Mouse (Mus musculus) cerebellum, adult (tissue): ENCODE measurements at regions not wholly inside any gene's neighbourhood (a gene's known extent, or its start where the extent isn't known, plus 50 kb on each side); places are given as distances from the start of the nearest gene placed in this dataset.
"Not testable (repeated sequence)": the region's sequence is repeated elsewhere in the genome, so short reads cannot be mapped to it uniquely, and the experiment has no call there.

Experiments
- ATAC-seq: cut with Nextera tagmentation; 2 replicates; pipeline ENCODE4 v1.9.2; 2017; ENCODE audit warnings: mild to moderate bottlenecking, moderate library complexity, mixed read lengths; ENCODE audit not compliant: insufficient number of reproducible peaks, low FRiP score, low TSS enrichment

DNA sequence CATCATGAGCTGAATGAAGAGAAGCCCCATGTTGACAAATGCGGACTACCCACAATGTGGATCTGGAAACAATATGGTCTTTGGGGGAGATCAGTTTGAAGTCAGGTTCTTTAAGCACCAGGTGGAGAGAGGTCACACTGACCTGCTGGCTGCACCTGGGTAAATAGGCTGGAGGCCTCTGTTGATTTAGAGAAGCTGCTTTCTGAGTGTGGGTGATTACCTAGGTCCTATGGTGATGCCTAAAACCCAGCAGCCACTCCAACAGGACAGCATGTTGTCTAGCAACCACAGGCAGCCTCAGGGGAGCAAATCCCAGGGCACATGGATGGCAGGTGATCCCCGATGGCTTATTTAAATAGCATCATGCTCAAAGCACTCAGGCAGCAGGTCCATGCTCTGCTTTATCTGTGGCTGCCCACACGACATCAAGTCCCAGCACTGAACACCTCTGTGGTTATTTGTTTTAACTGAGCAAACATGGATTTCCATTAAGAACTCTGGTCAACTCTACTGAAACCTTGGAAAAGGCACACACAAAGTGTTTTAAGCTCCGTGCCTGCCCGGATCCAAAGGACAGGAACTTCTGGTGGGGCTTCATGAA is 180.1 kb upstream of the Irx2 start:
- no peak for ATAC-seq

DNA sequence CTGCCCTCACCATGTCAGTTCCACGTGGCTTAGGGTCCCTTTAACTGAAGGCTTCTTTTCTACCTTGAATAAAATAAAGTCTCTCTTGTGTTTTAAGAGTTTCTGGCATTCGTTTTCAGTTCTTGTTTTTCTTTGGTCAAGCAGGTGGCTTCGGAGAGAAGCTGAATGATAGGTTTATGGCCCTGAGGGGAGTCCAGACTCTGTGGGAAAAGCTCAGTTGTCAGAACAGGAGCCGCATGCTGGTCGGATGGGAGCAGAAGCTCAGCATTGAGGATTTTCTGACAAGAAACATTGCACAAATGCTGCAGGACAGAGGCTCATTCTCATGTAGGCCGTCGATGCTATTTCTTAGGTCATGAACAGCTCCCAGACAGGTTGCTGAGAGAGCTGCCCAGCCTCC is 133.3 kb upstream of the Irx2 start:
- no peak for ATAC-seq

- no peak for ATAC-seq
These were observed 131.6 kb upstream of the Irx2 start for GRCm38 (mm10) chr13:72497036-72497435.

- ATAC-seq = no peak
These were observed 131.1 kb upstream of the Irx2 start for GRCm38 (mm10) chr13:72497521-72497920.

DNA sequence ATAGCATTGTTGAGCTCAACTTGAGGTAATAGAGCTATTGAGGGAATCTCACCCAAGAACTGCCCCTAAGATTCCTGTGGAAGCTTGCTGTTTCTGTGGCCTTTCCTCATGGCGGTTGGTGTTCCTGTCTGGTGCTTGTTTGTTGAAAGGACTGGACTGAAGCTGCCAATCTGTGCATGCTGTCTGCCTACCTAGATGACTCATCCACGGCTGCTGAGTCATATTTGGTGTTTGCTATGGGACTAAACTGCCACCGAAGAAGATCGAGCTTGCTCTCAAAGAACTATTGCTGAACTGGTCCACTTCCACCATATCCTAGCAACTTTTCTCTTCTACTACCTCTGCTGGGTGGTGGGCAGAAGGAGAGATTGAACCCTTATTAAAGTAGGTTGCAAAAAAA is 122.7 kb upstream of the Irx2 start:
- ATAC-seq = no peak

DNA sequence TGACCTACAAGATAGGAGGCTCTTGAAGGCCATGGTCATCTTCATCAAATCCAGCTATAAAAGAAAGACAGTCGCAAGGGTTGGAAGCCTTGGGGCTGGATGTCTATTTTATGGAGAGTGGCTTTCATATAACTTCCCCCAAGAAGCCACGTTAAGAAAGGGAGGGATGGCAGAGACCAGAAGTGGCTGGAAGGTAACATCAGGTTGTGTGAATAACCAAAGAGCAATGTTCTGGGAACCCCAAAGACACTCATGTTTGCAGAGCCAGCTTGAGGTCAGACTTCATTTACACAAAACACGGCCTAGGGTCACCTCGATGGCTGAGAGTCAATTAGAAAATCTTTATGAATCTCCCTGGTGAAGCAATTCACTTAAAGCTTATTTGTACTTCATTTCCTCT is 90.0 kb upstream of the Irx2 start:
- no peak for ATAC-seq

DNA sequence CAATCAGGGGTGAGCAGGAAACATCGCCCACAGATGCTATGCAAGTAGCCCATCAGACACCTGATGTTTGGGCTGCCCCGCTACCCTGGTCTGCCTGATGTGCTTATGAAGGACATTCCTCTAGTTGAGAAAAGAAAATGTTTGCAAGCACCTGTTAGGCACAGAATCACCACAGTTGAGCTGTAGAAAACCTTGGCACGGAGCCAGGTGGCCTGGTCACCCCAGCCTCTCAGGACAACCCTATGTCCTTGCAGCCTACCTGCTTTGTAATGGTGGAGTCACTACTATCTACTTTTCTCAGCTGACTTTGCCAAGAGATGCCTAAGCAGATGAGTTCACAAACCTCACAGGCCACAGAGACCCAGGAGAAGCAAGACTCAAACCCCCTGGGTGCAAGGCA is 86.9 kb upstream of the Irx2 start:
- no peak for ATAC-seq

- ATAC-seq = no peak
These were observed 70.7 kb upstream of the Irx2 start for GRCm38 (mm10) chr13:72557951-72558350.

DNA sequence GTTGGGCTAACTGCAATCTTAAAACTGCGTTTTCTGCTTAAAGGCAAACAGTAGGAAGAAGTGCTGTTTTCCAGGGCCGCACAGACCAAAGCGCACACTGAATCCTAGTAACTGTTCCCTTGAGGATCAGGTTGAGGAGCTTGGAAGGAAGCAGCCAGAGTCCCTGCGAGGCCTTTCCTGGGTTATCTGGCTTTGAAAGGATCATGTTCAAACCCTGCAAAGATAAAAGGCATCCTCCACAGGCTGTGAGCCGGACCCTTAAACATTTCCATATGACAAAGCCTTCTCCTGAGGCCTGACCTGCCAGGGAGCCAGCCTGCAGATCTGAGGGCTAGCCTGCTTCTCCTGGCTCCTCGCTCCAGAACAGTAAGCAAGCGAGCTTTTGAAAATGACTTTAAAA is 56.7 kb upstream of the Irx2 start:
- ATAC-seq = no peak

- no peak for ATAC-seq
These were observed 55.8 kb upstream of the Irx2 start for GRCm38 (mm10) chr13:72572846-72573245.

- ATAC-seq = not testable (repeated sequence)
These were observed 54.5 kb upstream of the Irx2 start for GRCm38 (mm10) chr13:72574126-72574525.

DNA sequence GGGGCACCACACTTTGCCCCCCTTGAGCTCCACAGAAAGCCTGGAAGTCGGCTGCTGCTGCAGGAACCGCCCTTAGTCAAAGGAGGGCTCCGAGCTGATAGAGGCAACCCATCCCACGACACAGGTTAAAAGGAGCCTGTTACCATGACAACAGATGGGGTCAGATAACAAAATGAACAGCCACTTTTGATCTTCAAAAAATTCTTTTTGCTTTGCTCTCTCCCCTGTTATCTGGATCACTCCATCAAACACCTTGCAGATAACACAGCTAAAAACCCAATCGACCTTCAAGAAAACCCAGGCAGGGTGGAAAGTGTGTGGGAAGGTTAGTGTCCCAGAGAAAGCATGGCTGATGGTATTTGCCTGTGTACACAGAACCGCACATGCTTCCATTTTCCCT is 52.1 kb upstream of the Irx2 start:
- no peak for ATAC-seq

- ATAC-seq = no peak
These were observed 50.2 kb upstream of the Irx2 start for GRCm38 (mm10) chr13:72578416-72578815.
